ENCODE assay signal across 10 mouse cellular contexts in genomic region chr6:120199638-120200394, GRCm38 (mm10).
A peak's percentile ranks its signal among the peaks of the same experiment; 100 is the strongest.
DNase-seq lines count a peak whose midpoint lies in the region; ATAC-seq lines count a peak whose summit lies in the region.
"Had no signal": no experiment of that assay in that cellular context is flagged by ENCODE, and none has a peak within 500 bp of the region (broad histone marks: within the 10 kb centered on the region; RNA-seq: fewer than 3 reads in every experiment).

No protein-coding gene starts in this region.

- H3K4me3 ChIP-seq in hindbrain, embryonic 16.5 days (ENCODE audit: low read length): no peak overlapping the region
- H3K4me3 ChIP-seq in neural tube, embryonic 15.5 days (replicated peaks): no peak overlapping the region
- H3K4me3 ChIP-seq: embryonic facial prominence, embryonic 15.5 days; liver, embryonic 13.5 days had no signal

- no peak overlapping the region for H3K27ac ChIP-seq in hindbrain, embryonic 16.5 days (ENCODE audit: low read depth, low read length)
- H3K27ac ChIP-seq in neural tube, embryonic 15.5 days (replicated peaks): no peak overlapping the region
- H3K27ac ChIP-seq: embryonic facial prominence, embryonic 15.5 days; liver, embryonic 13.5 days had no signal

- no peaks in the 10 kb centered on the region for H3K4me1 ChIP-seq in hindbrain, embryonic 16.5 days (ENCODE audit: control insufficient read depth, insufficient read depth, low read depth, low read length)
- H3K4me1 ChIP-seq in neural tube, embryonic 15.5 days: peaks cover 14% of the 10 kb centered on the region

- H3K4me2 ChIP-seq in hindbrain, embryonic 16.5 days (ENCODE audit: low read length): no peak overlapping the region
- H3K4me2 ChIP-seq in neural tube, embryonic 15.5 days: no peak overlapping the region
- H3K4me2 ChIP-seq: embryonic facial prominence, embryonic 15.5 days; liver, embryonic 13.5 days had no signal

- no peaks in the 10 kb centered on the region for H3K36me3 ChIP-seq in hindbrain, embryonic 16.5 days (ENCODE audit: control insufficient read depth, insufficient read depth, low read length)
- no peaks in the 10 kb centered on the region for H3K36me3 ChIP-seq in neural tube, embryonic 15.5 days
- H3K36me3 ChIP-seq: embryonic facial prominence, embryonic 15.5 days; liver, embryonic 13.5 days had no signal

- ATAC-seq in activated CD4-positive, CD25-positive, alpha-beta regulatory T cell, adult 4 months: peak; percentile 55
- ATAC-seq in hindbrain, embryonic 16.5 days: peak; percentile 53; the same call in 1 of the 2 replicates
- peak; percentile 62; the same call in 1 of the 2 replicates for ATAC-seq in neural tube, embryonic 15.5 days (ENCODE audit: low FRiP score)

- WGBS in hindbrain, embryonic 16.5 days: 19% methylated on average over 10 of the region's 10 CpGs
- 19% methylated on average over 10 of the region's 10 CpGs for WGBS in neural tube, embryonic 15.5 days

- peak; percentile 91 for DNase-seq in ES-CJ7 (ENCODE audit: low read depth, low spot score)
- DNase-seq in layer of hippocampus, adult 8-10 months (ENCODE audit: low spot score in 2 of 2): no peak
- DNase-seq in right cerebral cortex, postnatal 10 days (ENCODE audit: low spot score in 2 of 2): no peak
- no peak for DNase-seq in frontal cortex, adult 2 months (ENCODE audit: extremely low spot score in 1 of 2, low spot score in 1 of 2)
- DNase-seq in right cerebral cortex, postnatal 4 days: no peak
- DNase-seq: liver, embryonic 13.5 days had no signal

- no peak overlapping the region for H3K9ac ChIP-seq in hindbrain, embryonic 16.5 days (ENCODE audit: low read depth, low read length)
- H3K9ac ChIP-seq in neural tube, embryonic 15.5 days (replicated peaks): no peak overlapping the region
- H3K9ac ChIP-seq: embryonic facial prominence, embryonic 15.5 days; liver, embryonic 13.5 days had no signal

- H3K9me3 ChIP-seq in hindbrain, embryonic 16.5 days (ENCODE audit: control insufficient read depth, low read length): no peaks in the 10 kb centered on the region
- no peaks in the 10 kb centered on the region for H3K9me3 ChIP-seq in neural tube, embryonic 15.5 days (replicated peaks)
- H3K9me3 ChIP-seq: embryonic facial prominence, embryonic 15.5 days; liver, embryonic 13.5 days had no signal

- no peaks in the 10 kb centered on the region; the same call in 1 of the 2 replicates for H3K27me3 ChIP-seq in hindbrain, embryonic 16.5 days (replicated peaks; ENCODE audit: control insufficient read depth, insufficient read depth, low read length)
- no peaks in the 10 kb centered on the region for H3K27me3 ChIP-seq in neural tube, embryonic 15.5 days (replicated peaks)
- H3K27me3 ChIP-seq: embryonic facial prominence, embryonic 15.5 days had no signal
